Mouse (Mus musculus): ENCODE measurements around the gene Jmjd1c. TPM values are rescaled to one million over a fixed set of nuclear protein-coding genes. Genes with fewer than 3 reads are reported as not detected.
"Not testable (repeated sequence)": the region's sequence is repeated elsewhere in the genome, so short reads cannot be mapped to it uniquely, and the experiment has no call there.

Jmjd1c gene
- total RNA-seq, 2 experiments from 2014 or later = 86.0 to 101 TPM

DNA sequence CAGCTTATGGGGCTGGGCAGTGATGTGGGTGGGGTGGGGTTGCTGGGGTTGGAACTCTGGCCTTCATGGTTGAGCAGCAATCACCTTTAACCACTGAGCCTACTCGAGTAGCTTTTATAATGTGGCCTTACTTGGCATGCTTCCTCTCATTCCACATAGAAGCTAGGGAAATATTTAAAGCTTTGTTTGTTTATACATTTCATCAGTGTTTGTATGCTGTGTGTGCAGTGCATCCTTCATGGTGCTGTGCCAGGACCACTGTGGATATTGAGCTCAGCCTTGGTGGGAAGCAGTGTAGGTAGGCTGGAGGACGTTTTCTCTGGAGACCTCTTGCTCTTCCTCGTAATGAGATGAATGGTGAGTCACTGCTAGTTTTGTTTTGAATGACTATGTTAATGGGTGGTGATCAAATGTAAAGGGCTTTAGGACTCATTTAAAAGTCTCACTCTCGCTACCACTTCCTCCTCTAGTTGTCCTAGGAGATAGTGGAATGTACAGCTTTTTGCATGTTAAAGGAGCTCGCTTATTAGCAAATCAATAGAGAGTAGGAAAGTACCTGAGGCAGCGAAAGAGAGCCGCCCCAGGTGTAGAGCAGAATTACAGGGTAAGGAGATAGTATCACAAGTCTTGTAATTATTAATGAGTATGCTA, 4.2 kb downstream of the Jmjd1c start:
- no peak for DNase-seq (ENCODE audit: low spot score in 2 of 2)

DNA sequence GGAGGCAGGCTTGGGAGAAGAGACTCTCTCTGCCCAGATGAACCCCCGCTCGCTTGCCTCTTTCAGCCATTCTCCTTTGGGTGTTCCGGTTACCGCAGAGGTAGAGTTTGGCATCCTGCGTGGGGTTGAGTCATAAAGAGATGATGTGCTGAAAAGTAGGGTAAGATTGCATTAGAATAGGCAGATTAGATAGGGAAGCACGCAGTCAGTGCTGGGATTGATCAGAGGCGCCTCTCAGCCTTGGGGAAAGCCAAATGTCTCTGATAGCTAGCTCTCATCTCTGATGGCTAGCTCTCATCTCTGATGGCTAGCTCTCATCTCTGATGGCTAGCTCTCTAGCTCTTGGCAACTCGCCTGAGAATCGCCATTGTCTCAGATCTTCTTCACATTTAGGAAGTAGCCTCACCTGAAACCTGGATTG, 4.9 kb downstream of the Jmjd1c start:
- DNase-seq (ENCODE audit: low spot score in 2 of 2) = no peak

DNA sequence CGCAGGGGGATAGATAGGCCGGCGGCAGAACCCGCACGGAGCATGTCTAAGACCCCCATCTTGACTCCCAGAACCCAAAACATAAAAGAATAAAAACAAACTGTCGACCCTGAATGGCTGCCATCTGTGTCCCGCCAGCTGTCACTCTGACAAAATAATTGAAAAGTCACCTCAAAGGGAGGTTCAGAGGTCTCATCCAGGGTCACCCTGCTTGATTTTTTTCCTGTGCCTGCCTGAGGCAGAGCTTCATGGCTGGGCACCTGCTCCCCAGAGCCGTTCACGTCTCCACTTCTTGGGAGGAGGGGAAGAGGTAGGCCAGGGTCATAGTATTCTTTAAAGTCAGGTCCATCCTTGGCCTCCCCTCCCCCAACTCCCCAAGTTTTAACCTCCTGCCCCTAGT, 8.6 kb downstream of the Jmjd1c start:
- no peak for DNase-seq (ENCODE audit: low spot score in 2 of 2)

DNA sequence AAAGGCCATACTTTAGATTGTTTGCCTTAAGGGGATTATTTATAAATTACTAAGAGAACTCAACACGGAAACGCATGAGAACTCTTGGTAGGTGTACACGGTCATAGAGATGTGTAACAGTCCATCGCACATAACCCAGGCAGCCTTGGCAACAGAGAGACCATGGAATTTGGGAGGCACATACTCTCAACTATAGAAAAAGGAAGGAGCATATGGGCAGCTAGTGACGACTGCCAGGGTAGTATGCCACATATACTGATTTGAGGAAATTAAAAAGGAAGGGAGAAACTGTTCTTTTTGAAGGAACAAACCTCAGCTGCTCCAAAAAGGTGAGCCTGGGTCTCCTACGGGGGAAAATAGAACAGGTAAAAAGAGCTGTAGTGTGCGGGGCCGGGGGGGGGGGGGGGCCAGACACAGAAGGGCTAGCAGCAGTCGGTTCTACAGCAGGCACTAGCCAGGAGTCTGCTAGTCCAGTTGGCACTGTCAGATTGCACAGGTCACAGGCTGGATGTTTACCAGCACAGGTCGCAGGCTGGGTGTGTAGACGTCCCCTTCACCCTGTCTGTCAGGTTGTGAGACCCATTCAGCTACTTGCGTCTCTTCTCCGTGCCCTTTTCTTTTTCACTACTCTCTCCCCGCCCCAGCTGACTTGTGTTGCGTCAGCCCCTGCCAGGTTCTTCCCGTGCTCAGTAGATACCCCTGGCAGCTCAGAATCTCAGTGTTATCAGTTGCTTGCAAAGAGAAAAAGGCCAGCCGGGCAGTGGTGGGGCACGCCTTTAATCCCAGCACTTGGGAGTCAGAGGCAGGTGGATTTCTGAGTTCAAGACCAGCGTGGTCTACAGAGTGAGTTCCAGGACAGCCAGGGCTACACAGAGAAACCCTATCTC, 9.6 kb downstream of the Jmjd1c start:
- DNase-seq (ENCODE audit: low spot score in 2 of 2) = no peak

DNA sequence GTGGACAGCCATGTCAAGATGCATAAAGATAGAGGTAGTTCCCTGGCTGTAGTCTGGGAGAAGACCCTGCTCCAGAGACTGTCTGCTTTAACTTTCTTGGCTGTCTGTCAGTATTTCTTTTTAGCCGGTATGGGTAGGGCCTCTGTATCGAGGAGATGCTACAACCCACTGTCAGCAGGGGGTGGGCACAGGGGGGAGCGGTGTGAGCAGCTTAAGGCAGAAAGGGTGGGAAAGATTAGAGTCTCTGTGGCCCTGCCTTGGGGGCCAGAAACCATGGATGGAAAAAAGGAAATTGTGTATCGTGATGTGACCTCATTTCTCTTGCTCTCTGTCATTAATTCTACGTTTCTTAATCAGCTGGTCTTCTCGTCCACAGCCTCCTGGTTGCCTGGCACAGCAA, 10.5 kb downstream of the Jmjd1c start:
- DNase-seq (ENCODE audit: low spot score in 2 of 2) = no peak

DNA sequence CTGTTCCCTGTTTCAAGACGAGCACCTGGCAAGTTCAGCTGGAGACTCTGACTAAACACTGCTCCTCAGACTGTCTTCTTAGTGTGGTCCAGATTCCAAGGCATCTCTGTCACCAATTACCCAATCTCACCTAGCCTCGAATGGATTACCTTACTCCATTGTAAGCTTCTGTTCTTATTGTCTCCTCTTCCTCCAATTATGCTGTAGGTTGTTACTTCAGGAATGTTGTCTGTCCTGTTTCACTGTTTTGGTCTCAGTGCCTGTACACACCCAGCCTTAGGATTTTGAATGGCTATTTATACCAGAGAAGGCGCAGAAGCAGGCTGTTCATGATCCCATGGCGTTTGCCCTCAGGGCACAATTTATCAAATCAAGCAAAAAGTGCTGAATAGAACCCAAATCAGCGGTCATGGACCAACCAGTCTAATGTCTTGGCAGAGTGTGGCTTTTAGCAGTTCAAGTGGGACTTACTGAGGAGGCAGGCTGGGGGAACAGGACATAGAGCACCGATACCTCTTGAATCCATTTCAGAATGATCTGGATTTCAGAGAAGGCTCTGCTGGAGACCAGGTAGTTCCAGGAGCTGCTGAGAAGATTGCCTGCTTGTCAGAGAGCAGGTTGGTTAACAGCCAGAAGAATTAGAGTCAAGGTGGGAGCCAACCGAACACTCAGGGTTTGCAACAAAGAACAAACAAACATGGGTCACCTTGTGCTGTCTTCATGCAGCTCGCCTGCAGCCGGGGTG, 11.3 kb downstream of the Jmjd1c start:
- no peak for DNase-seq (ENCODE audit: low spot score in 2 of 2)

DNA sequence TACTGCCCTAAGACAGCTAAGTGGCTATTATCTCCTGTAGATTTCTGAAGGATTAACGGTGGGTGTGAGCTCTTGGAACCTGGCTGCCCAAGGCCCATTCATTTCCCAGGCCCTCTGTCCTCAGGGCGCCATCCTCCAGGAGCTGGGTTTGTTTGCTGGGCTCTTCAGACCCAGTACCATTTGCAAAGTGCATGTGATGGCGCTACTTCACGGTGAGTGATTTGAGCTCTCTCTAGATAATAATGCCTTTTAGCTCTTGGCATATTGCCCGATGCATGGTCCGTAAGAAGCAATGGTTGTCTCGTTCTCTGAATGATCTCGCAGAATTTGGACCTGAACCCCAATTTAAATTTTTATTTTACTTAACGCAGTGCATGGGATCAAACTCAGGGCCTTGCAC, 12.2 kb downstream of the Jmjd1c start:
- no peak for DNase-seq (ENCODE audit: low spot score in 2 of 2)

DNA sequence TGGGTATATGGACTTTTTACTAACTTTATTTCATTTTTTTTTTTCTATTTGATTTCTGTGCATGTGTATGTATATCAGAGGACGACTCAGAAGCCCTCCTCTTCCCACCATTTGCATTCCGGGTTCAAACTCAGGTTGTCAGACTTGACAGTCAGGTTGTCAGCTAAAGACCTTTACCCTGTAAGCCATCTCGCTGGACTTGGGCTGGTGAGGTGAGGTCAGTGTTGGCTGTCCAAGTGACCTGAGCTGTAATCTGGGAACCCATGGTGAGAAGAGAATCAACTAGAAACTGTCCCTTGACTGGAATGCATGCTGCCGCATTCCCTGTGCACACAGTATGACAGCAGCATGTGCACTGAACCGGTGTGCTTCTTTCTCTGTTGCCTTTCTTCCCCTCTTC, 13.7 kb downstream of the Jmjd1c start:
- no peak for DNase-seq (ENCODE audit: low spot score in 2 of 2)

DNA sequence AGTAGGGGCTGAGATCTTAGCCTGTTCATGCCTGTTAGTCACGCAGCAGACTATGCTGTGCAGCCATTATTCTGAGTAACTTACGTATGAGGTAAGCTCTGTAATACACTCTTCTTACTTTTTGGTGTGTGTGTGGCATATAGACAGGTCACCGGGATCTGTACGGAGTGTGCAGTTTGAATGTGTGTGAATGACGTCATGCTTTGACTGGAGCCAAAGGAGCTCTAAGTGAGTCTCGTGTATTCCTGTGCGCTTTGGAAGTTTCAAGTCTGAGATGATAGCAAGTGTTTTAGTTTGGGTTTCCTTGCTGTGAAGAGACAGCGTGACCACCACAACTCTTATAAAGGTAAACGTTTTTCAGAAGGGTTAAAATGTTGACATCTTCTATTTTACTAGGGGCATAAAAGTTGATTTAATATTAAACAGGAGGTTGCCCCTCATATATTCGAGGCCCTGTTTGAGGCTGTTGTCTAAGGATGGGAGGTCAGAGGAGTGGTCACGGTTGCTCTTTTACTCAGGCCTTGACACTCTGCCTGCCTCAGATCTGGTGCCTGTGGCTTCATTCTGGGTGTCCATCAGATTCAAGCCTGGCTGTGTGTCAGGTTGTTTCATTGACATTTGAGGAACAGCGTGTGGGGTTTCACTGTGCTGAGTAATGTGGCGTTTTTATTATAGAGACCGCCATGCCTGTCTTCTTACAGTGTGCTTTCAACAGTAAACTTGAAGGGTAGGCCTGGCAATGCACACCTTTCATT, 15.3 kb downstream of the Jmjd1c start:
- DNase-seq (ENCODE audit: low spot score in 2 of 2) = no peak

DNA sequence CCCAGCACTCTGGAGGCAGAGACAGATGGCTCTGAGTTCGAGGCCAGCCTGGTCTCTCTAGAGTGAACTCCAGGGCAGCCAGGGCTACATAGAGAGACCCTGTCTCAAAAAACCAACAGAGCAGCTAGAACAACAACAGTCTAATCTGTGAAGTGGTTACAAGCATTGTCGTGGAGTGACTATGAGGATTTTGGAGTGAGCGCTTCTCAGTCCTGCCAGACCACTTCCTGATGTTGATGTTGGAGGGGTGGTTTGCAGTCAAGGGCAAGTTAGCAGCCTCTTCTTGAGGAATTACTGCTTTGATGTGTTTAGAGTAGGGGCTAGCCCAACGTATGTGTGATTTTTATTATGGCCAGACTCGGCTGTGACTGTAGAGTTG, 15.9 kb downstream of the Jmjd1c start:
- DNase-seq (ENCODE audit: low spot score in 2 of 2) = no peak

DNA sequence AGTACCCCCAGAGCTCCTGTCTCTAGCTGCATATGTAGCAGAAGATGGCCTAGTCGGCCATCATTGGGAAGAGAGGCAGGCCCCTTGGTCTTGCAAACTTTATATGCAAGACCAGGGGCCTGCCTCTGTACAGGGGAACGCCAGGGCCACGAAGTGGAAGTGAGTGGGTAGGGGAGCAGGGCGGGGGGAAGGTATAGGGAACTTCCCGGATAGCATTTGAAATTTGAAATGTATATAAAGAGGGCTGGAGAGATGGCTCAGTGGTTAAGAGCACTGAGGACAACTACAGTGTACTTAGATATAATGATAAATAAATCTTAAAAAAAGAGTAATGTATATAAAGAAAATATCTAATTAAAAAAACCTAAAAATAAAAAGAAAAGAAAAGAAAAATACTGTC, 17.0 kb downstream of the Jmjd1c start:
- not testable (repeated sequence) for DNase-seq (ENCODE audit: low spot score in 2 of 2)

DNA sequence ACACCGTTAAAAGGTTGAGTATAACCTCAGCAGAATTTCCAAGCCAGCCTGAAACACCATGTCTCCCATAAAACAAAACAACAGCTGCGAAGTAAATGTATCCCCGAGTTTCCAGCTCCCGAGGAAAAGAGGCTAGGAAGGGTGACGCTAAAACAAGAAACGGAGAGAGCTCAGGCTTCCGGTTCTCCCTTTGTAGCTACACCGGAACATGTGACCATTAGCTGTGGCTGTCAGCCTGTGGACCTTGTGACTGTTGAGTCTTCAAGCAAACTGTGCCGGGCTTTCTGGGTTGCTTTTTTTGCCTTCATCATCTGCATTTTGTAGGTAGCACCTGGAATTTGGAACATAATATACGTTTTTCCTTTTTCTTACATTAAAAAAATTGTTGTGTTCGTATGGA, 17.9 kb downstream of the Jmjd1c start:
- DNase-seq (ENCODE audit: low spot score in 2 of 2) = no peak

DNA sequence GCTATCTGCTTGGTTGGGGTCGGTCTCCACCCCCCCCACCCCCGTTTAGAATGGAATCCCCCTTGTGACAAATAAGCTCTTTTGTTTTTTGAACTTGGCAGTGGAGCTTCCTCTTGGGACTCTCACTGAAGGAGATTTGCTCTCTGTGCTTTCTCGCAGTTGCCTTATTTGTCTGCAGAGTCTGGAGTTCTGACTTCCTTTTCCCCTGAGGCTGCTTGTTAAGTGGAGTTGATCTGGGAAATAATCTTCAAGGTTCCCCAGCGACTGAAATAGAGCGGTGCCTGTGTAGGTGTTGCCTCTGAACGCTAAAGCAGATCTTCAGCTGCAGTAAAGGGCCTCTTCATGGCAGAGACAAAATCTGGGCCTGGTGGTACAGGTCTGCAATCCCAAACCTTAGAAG, 19.2 kb downstream of the Jmjd1c start:
- no peak for DNase-seq (ENCODE audit: low spot score in 2 of 2)

DNA sequence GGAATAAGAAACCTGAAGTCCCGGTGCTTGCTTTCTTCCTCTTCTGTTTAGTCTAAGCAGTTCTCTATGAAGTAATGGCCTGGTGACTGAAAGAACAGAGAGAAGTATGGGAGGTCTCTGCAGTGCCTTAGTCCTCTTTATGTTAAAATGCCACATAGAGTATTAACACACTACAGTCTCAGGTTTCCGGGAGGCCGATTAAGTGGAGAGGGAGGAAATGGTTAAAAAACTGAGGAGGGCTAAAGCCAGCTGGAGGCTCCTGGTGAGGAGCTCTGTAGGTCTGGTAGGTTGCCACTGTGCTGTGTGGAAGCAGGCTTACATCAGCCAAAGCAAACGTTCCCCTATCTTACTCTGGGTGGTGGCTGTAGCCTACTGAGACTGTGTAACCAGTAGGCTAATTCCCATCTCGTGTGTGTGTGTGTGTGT, 19.8 kb downstream of the Jmjd1c start:
- DNase-seq (ENCODE audit: low spot score in 2 of 2) = no peak

DNA sequence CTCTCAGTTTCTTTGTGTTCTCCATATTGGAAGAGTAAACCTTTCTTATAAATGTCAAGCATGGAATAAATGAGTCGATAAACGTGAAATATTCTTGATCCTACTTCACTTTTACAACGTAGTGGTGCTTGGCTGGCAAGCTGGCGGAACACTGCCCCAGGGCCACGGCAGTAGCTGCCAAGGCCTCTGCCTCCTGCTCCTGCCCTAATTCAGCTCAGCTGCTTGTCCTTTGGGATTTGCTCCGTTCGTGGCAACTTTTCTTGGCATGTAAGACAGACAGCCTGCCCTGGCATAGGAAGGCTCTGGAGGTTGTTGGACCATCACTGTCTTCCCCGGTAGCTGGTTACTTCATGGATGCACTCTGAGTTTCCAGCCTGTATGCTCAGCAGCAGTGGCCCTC, 20.3 kb downstream of the Jmjd1c start:
- no peak for DNase-seq (ENCODE audit: low spot score in 2 of 2)

DNA sequence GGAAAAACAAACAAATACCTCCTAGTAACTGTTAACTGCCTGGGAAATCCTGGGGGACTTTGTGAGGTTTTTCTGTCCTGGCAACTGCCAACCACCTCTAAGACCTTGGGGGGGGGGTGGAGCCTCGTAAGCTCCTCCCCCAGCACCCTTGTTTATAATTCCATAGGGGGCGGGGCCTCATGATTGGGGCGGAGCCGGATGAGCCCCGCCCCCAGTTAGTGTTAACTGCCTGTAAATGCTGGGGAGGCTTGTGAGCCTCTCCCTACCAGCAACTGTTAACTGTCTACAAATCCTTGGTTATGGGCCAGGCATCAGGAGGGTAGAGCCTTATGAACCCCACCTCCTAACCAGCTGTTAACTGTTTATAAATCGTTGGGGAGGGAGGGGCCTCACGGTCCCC, 23.4 kb downstream of the Jmjd1c start:
- DNase-seq (ENCODE audit: low spot score in 2 of 2) = no peak

DNA sequence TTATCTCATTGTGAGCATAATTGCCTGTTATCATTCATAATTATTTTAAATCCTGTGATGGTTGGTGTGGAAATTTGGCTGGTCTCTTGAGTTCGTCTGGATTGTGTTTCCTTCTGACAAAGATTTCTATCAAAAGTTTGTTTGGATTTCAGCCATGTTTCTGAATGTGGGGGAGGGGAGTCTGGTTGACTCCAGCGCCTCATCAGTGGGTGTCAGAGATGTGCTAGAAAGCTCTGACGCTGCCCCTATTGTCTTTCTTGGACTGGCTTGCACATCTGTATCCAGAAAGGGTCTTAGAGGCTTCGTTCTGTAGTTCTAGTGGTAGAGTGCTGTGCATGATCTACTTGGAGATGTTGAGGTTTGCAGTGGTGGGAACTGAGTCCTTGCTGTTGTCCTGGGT, 24.3 kb downstream of the Jmjd1c start:
- no peak for DNase-seq (ENCODE audit: low spot score in 2 of 2)

DNA sequence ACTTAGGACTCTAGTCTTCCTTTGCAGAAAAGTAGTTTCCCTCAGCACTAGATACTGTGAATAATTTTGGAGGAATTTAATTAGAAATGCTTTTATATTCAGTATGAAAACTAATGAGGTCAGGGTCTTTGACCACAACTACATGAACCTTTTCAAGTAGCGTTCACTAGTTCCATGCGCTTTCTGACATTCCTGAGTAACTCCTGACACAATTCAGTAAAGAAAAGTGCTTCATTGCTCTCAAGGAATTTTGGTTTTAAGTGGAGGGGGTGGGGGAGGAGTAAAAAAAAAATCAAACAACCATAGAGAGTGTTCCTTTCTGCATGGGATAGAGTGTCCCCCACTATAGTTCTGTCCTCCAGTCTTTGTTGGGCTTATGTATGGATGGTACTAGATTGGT, 24.7 kb downstream of the Jmjd1c start:
- no peak for DNase-seq (ENCODE audit: low spot score in 2 of 2)

DNA sequence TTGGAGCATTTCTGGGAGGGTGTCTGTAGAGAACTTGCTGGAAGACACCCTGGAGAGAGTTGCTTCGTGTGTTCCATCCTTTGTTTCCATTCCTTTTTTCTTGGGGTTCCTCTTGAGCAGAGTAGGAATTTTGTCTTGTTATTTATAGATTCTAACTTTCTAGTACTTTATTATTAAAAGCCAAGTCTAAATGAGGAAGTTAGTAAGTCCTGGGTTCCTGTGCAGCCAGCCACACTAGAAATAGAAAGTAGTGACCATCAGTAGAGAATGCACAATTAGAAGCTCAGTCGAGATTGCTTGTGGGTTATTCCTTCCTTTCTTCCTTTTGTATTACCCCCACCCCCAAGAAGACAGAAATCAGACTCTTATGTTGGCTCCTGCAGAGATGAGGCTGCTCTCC, 27.8 kb downstream of the Jmjd1c start:
- no peak for DNase-seq (ENCODE audit: low spot score in 2 of 2)

DNA sequence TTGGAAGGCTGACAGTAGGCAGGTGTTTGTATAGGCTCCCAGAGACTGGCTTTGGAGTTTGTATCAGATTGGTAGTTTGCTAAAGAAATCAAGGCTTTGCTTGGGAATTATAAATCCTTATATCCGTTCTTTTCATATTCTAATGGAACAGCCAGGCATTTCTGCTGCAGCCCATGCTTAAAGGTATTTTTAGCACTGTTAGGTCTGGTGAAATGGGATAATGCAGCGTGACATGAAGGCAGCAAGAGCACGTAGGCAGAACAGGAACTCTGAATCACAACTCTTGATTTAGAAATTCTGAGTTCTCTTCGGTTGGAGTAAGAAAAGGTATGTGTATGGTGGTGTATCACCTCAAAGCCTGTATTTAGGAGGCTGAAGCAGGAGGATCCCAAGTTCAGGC, 28.2 kb downstream of the Jmjd1c start:
- DNase-seq (ENCODE audit: low spot score in 2 of 2) = peak in 1 of 2 experiments; percentile 54
